Mouse (Mus musculus) frontal cortex, postnatal 25 days (tissue): ENCODE data around the gene Scube1.

ENCODE experiments used
- DNase-seq, 2 experiments: peaks; one replicate each; pipeline ENCODE4 v3.0.0; 2022; ENCODE audit warnings: low spot score in 2 of 2

Gene Scube1

DNA sequence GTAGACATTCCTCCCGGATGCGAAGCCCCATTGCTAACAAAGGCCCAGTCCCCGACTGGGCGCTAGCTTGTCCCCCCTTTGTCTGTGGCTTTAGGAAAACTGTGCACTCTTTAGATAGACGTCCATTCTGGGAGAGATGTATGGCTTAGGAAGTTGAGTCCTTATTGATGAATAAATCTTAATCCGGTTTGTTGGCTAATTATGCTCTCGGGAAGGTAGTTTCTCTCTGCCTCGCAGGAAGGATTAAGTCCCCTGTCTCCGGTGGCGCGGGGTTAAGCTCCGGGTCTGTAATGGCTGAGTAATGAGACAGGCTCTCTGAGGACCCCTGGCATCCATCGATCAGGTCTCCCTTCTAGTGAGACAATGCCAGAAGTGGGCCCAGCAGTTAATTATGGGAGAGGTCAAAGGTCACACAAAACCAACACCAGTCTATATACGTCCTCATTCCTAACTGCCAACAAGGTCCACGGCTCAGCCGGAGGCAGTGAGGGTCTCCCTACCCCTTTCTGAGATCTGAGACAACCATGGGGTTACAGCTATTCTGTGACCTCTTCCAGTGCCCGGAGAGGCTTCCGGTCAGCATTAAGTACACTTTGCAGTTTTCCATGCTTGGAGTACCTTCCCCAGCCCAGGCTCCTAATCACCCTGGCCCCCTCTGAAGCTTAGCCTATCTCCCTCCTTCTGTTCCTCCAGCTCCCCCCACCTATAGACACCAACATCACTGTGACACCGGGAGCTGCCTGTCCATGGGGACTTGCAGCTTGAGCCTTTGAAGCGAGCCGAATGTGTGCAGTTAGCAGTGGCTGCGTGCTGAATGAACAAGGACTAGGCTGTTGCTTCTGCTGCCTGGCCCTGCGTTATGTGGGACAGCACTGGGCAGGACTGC lies 14.7 kb downstream of the Scube1 start:
- no peak for DNase-seq

- DNase-seq: no peak
Measured at GRCm38 (mm10) chr15:83706528-83707199, 18.2 kb downstream of the Scube1 start.

DNA sequence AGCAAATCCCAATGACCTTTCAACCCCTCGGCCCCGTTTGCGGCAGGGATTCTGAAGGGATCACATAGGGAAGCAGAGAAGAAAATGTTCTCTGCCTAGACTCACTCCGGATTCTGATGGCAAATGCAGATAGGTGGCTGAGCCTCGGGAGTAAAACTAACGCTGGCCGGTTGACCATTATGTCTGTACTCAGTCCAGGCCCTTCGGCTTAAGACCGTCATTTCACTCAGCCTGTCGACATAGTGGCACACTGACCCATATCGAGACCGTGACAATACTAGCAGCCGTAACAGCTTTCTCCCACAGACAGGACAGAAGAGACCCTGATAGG lies 24.3 kb downstream of the Scube1 start:
- no peak for DNase-seq

- no peak for DNase-seq
Measured at GRCm38 (mm10) chr15:83699834-83700592, 24.8 kb downstream of the Scube1 start.

GRCm38 (mm10) chr15:83699132-83699833 lies 25.5 kb downstream of the Scube1 start:
- no peak for DNase-seq

- DNase-seq: no peak
Measured at GRCm38 (mm10) chr15:83696681-83697381, 28.0 kb downstream of the Scube1 start.

- DNase-seq: no peak
Measured at GRCm38 (mm10) chr15:83695159-83695558, 29.7 kb downstream of the Scube1 start.

GRCm38 (mm10) chr15:83691901-83692361 lies 32.9 kb downstream of the Scube1 start:
- DNase-seq: no peak

DNA sequence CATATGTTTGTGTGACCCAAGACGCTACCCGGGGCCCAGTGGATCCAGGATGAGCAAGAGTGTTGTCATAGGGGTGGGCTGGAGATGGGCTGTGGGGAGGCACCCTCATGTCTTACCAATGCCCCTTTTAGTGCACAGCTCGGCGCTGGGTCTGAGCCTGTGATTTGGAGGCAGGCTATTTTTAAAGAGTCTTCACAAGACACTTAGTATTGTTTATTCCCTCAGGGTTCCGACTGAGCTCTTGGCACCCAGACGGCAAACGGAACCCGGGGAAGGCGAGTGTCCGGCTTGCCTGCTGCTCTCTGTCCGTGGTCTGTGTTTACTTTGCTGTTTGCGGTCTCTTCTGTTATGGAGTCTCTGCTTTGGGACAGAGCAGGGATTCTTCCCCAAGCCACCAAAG lies 34.9 kb downstream of the Scube1 start:
- DNase-seq: no peak

- no peak for DNase-seq
Measured at GRCm38 (mm10) chr15:83686601-83687000, 38.2 kb downstream of the Scube1 start.

DNA sequence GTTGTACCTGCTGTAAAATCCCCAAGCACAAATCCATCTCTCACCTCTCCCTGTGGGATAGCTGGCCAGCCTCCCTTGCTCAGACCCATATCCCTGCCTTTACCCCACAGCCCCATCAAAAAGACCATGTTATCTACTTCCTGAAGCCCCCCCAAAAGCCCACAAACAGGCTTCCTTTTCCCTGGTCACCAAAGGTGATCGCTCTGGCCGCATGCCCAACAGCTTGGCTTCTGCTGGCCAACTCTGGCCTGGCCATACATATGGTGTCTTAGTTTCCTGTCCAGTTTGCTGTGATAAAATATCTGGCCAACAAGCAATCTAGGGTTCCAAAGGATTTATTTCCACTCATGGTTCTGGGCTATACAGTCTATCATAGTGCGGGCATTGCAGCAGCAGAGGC lies 38.9 kb downstream of the Scube1 start:
- DNase-seq: no peak

DNA sequence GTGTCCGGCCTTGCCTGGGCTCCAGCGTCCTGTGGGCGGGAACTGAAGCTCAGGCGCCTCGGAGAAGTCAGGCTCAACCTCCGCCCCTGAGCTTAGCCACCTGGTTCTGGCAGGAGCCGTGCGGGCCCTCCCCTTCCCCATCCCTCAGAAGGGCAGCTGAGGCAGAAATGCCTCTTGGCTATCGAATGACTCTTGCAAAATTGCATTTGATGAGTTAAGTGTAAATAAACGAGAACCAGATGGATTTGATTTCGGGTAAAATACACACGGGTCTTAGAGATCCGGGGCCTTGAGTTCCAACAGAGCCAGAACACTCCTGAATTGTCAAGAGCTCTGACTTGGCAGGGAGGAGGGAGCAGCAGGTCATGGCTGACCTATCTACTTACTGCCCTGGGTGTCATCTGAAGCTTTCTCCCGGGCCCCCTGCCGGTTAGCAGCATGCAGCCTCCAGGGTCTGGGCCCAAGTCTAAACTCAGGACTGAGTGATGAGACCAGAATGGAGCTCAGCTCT lies 41.7 kb downstream of the Scube1 start:
- no peak for DNase-seq

DNA sequence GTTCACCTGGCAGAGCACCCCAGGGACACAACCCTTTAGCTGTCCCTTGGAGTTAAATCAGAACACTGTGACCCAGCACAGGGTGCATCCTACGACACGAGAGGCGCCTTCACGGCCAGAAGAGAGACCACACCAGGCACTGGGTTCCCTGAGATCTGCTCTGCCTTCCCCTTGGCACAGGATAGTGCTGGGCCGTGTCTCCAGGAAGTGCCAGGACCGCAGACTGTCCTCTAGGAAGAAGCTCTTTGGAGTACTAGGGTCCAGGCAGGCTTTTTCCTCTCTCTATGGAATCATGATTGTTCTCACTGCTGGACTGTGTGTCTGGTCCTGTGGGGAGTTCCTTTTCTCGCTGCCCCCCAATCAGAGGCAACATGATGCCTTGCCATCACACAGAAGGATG lies 44.5 kb downstream of the Scube1 start:
- no peak for DNase-seq

DNA sequence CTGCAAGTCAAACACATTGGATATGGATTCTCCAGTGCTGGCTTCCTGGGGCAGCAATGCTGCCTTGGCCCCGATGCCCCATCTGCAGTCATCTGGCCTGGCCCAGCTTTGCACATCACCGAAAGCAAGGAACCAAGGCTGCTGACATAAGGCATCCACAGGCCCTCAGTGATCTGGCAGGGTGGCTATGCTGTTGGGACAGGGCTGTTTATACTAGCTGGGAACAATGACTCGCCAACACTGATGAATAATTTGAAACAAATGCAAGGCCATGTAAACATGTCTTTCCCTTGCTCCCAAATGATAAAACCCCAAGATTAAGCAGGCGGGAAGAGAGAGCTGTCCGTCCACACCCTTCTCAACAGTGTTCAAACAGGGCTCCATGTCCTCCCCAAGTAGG lies 45.1 kb downstream of the Scube1 start:
- DNase-seq: no peak

GRCm38 (mm10) chr15:83678606-83679005 lies 46.2 kb downstream of the Scube1 start:
- DNase-seq: no peak

DNA sequence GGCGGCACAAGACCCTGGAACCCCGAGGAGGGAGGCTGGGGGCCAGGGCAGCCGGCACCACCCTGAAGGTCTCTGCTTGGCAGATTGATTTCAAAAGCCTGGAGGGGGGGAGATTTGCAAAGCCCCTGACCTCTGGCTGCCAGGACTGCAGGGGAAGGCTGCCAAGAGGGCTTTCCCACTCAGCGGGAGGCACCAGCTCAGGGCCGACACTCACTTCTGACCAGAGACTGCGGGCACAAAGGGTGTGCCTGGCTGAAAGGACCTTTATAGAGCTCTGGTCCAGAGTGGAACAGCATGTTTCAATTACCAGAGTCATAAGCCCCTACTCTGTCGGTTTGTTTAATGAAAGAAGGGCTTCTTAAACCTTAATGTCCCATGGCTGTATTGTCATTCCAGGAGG lies 46.7 kb downstream of the Scube1 start:
- no peak for DNase-seq

GRCm38 (mm10) chr15:83677098-83677497 lies 47.7 kb downstream of the Scube1 start:
- no peak for DNase-seq

DNA sequence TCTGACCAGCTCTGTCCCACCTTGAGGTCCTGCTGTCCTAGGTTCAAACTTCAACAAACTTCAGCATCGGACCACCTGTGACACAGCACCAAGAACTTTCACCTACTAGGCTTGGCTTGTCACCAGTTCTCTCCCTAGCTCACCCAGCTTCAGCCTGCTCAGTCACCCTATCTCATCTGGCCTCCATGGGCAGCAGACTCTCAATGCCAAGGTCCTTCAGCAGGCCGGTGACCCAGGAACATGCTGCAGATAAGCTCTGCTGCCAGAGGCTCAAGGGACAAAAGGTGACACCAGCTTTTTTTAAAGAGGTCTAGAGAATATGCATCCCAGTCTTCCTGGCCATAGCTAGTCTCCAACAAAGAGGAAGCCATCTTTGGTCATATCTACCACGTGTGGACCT lies 48.5 kb downstream of the Scube1 start:
- DNase-seq: no peak

DNA sequence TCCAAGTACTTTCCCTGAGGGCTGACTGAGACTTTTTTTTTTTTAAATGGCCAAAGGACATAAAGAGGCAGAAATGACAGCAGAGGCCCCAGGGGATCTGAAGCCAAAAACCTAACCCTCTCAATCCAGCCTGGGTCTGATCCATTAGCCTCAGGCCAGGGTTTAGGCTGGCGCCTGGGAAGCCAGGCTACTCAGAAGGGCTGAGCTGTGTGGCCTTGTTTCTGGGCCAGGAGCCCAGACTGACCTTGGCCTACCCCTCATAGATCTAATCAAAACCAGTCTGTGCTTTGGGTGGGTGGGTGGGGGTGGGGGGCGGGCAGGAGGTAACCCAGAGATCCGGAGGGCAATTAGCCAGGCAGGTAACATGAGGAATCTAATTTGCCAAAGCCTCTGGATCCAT lies 51.2 kb downstream of the Scube1 start:
- no peak for DNase-seq

DNA sequence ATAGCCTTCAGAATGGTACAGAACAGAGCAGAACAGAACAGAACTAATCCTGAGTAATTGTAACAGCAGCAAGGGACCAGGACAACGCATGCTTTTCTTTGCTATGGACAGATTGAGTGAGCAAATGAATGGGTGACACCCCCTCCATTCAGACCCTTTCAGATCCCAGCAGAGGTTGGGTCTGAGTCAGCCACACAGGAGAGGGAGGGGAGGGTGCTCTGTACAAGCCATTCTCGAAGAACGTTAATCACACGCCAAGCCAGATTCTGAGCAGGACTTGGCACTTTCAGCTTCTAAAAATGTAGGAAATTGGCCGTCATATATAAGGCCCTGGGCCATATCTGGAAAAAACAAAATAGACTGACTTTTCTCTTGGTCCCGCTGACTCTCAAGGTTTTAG lies 57.3 kb downstream of the Scube1 start:
- no peak for DNase-seq

DNA sequence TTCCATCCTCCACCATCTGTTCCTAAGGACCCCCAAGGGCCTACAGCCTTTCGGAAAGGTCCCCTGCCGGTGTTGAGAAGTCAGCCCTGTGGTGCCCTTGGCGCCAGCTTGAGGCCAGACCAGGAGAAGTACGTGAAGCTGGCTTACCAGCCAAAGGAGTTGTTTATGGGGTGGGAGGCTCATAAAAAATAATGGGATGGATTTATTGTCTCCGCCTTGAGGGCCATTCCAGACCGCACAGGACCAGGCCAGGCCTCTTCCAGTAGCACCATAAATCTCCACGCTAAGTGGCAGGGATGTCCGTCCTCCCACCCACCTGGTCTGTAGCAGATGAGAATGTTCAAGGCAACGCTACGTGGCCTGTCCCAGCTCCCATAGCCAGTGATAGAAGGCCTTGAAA lies 58.4 kb downstream of the Scube1 start:
- DNase-seq: no peak
